Mouse (Mus musculus): ENCODE measurements around the gene Erc2. TPM values are rescaled to one million over a fixed set of nuclear protein-coding genes. Genes with fewer than 3 reads are reported as not detected.

The Erc2 gene
- polyA plus RNA-seq, 1 experiment, result 0.10 TPM

DNA sequence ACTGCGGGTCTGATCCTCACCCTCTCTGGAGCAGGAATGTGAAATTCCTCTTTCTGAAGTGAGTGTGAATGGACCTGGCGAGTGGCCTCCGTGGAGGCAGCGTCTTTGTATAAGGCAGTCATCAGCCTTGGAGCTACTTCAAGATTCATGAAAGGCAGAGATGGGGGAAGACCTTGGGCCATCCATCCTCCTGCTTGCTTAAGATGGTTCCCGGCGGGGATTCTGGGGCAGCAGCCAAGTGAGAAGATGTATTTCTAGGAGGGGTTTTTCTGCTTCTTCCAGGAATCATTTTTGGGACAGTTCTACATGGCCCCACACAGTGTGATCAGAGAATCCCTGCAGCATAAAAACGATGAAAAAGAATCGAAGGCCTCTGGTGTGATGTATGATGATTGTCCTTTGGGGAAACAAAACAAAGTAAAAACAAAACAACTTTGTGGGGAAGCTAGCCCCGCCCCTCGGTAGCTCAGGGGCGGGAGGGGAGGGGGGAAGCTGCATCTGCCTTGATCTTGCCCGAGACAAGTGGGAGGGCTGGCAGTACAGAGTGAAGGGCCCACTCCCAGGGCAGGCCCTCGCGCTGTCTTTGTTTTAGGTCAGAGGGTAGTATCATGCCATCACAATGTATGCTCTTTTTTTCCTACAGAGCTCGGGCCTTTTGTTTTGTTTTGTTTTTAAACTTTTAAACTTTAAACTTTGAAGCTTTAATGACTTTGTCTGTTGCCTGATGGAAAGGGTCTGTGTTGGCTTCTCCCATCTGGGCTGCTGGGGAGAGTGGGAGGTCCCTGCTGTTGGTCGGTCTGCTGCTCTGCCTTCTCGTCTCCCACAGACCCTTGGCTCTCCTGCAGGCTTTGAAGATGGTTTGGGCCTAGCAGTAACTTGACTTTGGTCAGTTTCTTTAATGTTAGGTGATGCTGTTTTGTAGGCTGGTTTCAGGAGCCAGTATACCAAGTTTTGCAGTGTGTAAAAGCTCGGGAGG is 435.9 kb downstream of the Erc2 start:
- H3K9me3 ChIP-seq, result no peaks in the 10 kb centered on the region
- no peaks in the 10 kb centered on the region for H3K36me3 ChIP-seq (replicated peaks; ENCODE audit: low read length)
- no peaks in the 10 kb centered on the region for H3K4me1 ChIP-seq
- no peak overlapping the region for H3K4me3 ChIP-seq (replicated peaks)
- no peaks in the 10 kb centered on the region for H3K27me3 ChIP-seq (replicated peaks)
- no peak for TF ChIP-seq GATA1 (IDR thresholded peaks at IDR 0.05; ENCODE audit: borderline replicate concordance, low read length)
- TF ChIP-seq FLI1 (IDR thresholded peaks at IDR 0.05; ENCODE audit: low read length), result no peak

DNA sequence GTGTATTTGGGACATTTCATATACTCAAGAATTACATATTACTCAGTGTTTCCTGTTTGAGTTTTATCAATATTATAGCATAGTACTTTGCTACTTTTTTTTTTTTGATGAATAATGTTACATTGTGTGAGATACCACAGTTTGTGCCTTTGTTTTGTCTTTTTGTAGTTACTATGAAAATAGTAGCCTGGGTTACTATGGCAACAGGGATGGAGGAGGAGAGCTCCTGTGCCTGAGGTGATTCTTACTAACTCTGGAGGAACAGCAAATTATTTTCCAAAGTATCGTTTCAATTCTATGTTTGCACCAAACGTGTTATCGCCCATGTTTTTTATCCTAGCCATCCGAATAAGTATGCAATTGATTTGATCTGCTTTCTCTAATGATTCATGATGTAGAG is 438.7 kb downstream of the Erc2 start:
- TF ChIP-seq GATA1 (IDR thresholded peaks at IDR 0.05; ENCODE audit: borderline replicate concordance, low read length), result no peak
- no peak for TF ChIP-seq FLI1 (IDR thresholded peaks at IDR 0.05; ENCODE audit: low read length)
- H3K4me3 ChIP-seq (replicated peaks), result no peak overlapping the region
- H3K36me3 ChIP-seq (replicated peaks; ENCODE audit: low read length), result no peaks in the 10 kb centered on the region
- H3K27me3 ChIP-seq (replicated peaks), result no peaks in the 10 kb centered on the region
- no peaks in the 10 kb centered on the region for H3K9me3 ChIP-seq
- no peaks in the 10 kb centered on the region for H3K4me1 ChIP-seq

DNA sequence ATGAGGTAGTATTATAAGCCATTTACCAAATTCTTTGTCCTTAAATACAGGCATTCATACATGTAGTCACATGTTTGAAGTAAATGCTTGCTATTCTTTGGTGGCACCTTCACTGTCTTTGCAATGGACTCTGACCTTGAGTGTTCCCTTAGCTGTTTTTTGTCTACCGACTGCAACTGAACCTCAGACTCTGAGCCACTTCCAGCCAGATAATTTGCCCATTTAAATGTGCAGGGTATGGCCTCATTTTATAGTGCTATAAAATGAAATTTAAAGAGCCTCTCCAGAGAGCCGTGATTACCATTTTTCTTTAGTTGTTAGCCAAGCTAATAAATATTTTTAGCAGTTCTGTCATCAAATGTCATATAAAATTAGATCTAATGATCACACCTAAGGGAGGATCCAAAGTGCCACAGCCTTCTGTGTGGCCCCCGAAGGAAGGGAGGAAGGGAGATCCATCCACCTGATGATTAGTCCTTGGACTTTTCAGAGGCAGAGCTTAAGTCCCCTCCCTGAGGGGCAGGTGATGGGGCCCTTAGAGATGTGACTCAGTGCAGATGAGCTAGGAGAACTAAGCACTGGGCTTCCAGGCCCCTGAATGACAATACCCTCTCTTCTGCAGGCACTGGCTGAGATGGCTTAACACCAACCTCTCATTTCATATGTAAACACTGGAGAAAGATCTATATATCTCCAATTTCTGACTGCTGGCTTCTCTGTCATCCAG is 439.6 kb downstream of the Erc2 start:
- Histone ChIP-seq H3K27me3 (replicated peaks) (no peaks in the 10 kb centered on the region), H3K4me3 (replicated peaks) (no peak overlapping the region), H3K9me3 (peaks cover 3% of the 10 kb centered on the region; the same call in 1 of the 2 replicates), H3K4me1 (no peaks in the 10 kb centered on the region), H3K36me3 (replicated peaks; ENCODE audit: low read length) (no peaks in the 10 kb centered on the region)
- TF ChIP-seq FLI1 (IDR thresholded peaks at IDR 0.05; ENCODE audit: low read length) (no peak), GATA1 (IDR thresholded peaks at IDR 0.05; ENCODE audit: borderline replicate concordance, low read length) (no peak)

- Histone ChIP-seq H3K27me3 (replicated peaks) (no peaks in the 10 kb centered on the region), H3K4me1 (no peaks in the 10 kb centered on the region)
- TF ChIP-seq GATA1 (IDR thresholded peaks at IDR 0.05; ENCODE audit: borderline replicate concordance, low read length) (no peak), FLI1 (IDR thresholded peaks at IDR 0.05; ENCODE audit: low read length) (no peak)
Measured at GRCm38 (mm10) chr14:28068021-28068420, 445.8 kb downstream of the Erc2 start.

GRCm38 (mm10) chr14:28069826-28070225 is 447.6 kb downstream of the Erc2 start:
- Histone ChIP-seq H3K9me3 (peaks cover 17% of the 10 kb centered on the region), H3K4me3 (replicated peaks) (no peak overlapping the region), H3K36me3 (replicated peaks; ENCODE audit: low read length) (no peaks in the 10 kb centered on the region), H3K4me1 (no peaks in the 10 kb centered on the region), H3K27me3 (replicated peaks) (no peaks in the 10 kb centered on the region)
- TF ChIP-seq FLI1 (IDR thresholded peaks at IDR 0.05; ENCODE audit: low read length) (no peak), GATA1 (IDR thresholded peaks at IDR 0.05; ENCODE audit: borderline replicate concordance, low read length) (no peak)

More at GRCm38 (mm10) chr14:28068021-28068420, 445.8 kb downstream of the Erc2 start:
- Histone ChIP-seq H3K9me3 (peaks cover 15% of the 10 kb centered on the region), H3K36me3 (replicated peaks; ENCODE audit: low read length) (no peaks in the 10 kb centered on the region), H3K4me3 (replicated peaks) (no peak overlapping the region)

- no peak overlapping the region for H3K4me3 ChIP-seq (replicated peaks)
- H3K9me3 ChIP-seq, result peaks cover 14% of the 10 kb centered on the region; the same call in 1 of the 2 replicates
- no peaks in the 10 kb centered on the region for H3K4me1 ChIP-seq
- H3K36me3 ChIP-seq (replicated peaks; ENCODE audit: low read length), result no peaks in the 10 kb centered on the region
- H3K27me3 ChIP-seq (replicated peaks), result no peaks in the 10 kb centered on the region
- TF ChIP-seq FLI1 (IDR thresholded peaks at IDR 0.05; ENCODE audit: low read length) (no peak), GATA1 (IDR thresholded peaks at IDR 0.05; ENCODE audit: borderline replicate concordance, low read length) (no peak)
Measured at GRCm38 (mm10) chr14:28072561-28072960, 450.3 kb downstream of the Erc2 start.

GRCm38 (mm10) chr14:28089636-28090443 is 467.6 kb downstream of the Erc2 start:
- peaks cover 6% of the 10 kb centered on the region; the same call in 1 of the 2 replicates for H3K9me3 ChIP-seq
- TF ChIP-seq GATA1 (IDR thresholded peaks at IDR 0.05; ENCODE audit: borderline replicate concordance, low read length) (no peak), FLI1 (IDR thresholded peaks at IDR 0.05; ENCODE audit: low read length) (no peak)
- H3K36me3 ChIP-seq (replicated peaks; ENCODE audit: low read length), result no peaks in the 10 kb centered on the region
- H3K4me1 ChIP-seq, result no peaks in the 10 kb centered on the region
- H3K4me3 ChIP-seq (replicated peaks), result no peak overlapping the region
- H3K27me3 ChIP-seq (replicated peaks), result no peaks in the 10 kb centered on the region

- Histone ChIP-seq H3K36me3 (replicated peaks; ENCODE audit: low read length) (no peaks in the 10 kb centered on the region), H3K4me1 (no peaks in the 10 kb centered on the region), H3K4me3 (replicated peaks) (no peak overlapping the region), H3K9me3 (peaks cover 4% of the 10 kb centered on the region; the same call in 1 of the 2 replicates), H3K27me3 (replicated peaks) (no peaks in the 10 kb centered on the region)
- TF ChIP-seq GATA1 (IDR thresholded peaks at IDR 0.05; ENCODE audit: borderline replicate concordance, low read length), result no peak
- no peak for TF ChIP-seq FLI1 (IDR thresholded peaks at IDR 0.05; ENCODE audit: low read length)
Measured at GRCm38 (mm10) chr14:28091367-28091766, 469.1 kb downstream of the Erc2 start.

- Histone ChIP-seq H3K36me3 (replicated peaks; ENCODE audit: low read length) (no peaks in the 10 kb centered on the region), H3K27me3 (replicated peaks) (no peaks in the 10 kb centered on the region), H3K4me3 (replicated peaks) (peak overlapping the region; percentile 35), H3K4me1 (no peaks in the 10 kb centered on the region), H3K9me3 (peaks cover 7% of the 10 kb centered on the region; the same call in 1 of the 2 replicates)
- TF ChIP-seq GATA1 (IDR thresholded peaks at IDR 0.05; ENCODE audit: borderline replicate concordance, low read length) (no peak), FLI1 (IDR thresholded peaks at IDR 0.05; ENCODE audit: low read length) (no peak)
Measured at GRCm38 (mm10) chr14:28093214-28093613, 471.0 kb downstream of the Erc2 start.
